Mouse (Mus musculus) lung, postnatal 10 days (tissue): ENCODE measurements around the gene Sfpq.

ENCODE experiments used
- DNase-seq: peaks from one replicate; pipeline ENCODE4 v3.0.0; 2021

The Sfpq gene

DNA sequence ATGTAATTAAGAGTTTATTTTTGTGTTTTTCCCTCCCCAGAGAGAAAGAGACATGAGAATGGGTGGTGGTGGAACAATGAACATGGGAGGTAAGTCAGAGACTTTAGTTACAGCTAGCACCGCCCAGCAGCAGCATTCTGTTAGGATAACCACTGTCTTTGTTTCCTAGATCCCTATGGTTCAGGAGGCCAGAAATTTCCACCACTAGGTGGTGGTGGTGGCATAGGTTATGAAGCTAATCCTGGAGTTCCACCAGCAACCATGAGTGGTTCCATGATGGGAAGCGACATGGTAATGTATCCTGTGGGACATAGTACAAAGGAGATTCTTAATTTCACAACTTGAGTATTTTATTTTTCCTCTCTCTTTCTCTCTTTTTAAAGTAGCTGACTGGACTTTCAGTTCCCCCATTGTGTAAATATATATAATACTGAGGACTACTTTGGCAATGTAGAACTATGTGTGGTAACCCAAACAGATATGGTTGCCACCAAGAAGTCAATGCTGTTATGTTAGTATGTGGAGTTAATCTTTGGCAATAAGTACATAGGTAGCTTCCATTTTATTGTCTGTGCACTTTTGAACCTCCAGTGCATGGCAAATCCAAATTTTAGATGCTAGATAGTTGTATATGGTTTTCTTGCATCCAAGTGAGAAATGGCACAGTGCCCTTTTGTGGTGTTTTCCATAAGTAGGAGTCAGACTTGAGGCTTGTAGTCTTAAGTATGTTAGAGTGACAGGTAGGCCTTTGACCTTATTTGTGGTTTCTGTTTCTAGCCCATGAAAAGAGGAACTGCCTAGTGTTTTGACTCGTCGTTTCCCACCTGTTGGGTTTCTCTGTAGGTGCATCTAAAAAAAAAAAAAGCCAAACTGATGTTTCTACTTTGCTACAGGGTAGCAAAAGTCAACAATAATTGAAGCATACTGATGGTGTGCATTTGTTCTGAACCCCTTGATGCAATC lies 6.4 kb downstream of the Sfpq start:
- DNase-seq: peak; percentile 73

DNA sequence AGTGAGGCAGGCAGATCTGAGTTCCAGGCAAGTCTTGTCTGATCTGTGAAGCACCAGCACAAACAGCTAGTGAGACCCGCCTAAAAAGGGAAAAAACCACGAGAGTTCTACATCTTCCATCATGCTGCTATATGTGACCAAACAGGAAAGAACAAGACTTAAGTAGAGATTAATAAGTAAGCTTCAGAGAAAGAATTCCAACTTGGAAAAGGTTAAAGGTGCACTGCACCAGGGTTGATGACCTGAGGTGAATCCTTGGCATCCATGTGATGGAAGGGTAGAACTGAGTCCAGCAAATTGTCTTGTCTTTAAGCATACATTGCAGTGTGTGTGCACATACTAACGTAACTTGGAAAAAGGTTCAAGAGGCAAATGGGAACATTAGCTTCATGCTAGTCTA lies 16.0 kb downstream of the Sfpq start:
- DNase-seq: no peak

DNA sequence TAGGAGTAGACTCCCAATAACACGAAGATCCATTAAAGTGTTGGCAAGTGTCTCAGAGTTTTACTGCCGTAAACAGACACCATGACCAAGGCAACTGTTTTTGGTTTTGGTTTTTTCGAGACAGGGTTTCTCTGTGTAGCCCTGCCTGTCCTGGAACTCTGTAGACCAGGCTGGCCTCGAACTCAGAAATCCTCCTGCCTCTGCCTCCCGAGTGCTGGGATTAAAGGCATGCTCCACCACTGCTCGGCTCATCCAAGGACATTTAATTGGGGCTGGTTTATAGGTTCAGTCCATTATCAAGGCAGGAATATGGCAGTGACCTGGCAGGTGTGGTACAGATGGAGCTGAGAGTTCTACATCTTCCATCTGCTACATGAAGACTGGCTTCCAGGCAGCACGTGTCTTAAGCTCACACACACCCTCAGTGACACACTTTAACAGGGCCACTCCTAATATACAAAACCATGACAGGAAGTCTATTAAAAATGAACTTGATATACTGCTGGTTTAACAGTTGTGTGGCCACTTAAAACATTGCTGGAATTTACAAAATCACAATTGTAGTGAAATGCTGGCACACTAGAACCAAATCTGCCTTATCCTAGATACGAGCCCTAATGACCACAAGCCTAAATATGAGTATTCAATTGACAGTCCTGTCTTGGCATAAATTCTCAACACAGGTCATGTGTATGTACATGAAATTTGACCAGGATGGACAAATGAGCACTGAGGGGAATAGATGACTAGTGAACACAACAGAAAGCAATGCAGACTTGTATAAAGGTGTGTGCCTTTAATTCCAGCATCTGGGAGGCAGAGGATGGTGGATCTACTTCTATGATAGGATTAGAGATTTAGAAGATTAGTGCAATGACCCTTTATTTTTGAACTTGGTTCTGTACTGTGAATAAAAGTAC lies 17.0 kb downstream of the Sfpq start:
- DNase-seq: no peak

DNA sequence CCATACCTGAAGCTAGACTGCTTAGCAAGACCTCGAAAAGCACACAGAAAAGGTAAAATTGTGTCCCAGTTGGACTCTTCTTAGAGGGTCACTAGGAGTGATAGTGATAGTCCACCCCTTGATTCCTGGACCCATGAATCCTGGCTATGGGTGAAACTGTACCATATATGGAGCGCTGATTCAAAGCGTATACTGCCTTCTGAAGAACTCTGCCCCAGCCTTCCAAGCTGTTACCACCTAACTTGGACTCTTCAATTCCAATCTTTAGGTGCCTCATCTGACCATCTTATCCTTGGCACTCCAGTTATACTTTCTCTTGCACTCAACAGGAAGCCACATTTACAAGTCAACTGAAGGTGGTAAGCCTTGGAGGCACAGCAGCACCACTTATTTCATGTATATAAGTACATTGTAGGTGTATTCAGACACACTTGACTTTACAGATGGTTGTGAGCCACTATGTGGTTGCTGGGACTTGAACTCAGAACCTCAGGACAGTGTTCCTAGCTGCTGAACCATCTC lies 17.8 kb downstream of the Sfpq start:
- no peak for DNase-seq

DNA sequence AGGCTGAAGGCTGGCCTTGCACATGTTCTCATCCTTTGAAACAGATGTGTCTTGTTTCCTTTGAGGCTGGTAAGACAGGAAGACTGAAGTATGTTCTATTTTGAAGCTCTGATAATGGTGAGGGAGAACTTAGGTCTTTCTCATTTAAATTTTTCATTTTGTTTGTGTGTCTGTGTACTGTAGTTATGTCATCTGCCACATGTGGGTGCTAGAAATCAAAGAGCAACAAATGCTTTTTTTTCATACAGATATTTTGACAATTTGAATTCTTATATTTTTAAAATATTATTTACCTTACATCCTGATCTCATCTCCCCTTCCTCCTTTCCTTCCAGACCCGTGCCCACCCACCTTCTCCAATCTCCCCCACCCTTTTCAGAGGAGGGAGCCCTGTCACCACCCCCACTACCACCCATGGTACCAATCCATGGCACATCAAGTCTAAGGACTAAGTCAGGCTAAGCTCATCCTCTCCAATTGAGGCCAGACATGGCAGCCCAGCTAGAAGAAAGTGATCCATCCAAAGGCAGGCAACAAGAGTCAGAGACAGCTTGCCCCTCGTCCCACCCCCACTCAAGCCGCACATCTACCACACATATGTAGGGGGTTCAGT lies 18.9 kb downstream of the Sfpq start:
- DNase-seq: no peak

DNA sequence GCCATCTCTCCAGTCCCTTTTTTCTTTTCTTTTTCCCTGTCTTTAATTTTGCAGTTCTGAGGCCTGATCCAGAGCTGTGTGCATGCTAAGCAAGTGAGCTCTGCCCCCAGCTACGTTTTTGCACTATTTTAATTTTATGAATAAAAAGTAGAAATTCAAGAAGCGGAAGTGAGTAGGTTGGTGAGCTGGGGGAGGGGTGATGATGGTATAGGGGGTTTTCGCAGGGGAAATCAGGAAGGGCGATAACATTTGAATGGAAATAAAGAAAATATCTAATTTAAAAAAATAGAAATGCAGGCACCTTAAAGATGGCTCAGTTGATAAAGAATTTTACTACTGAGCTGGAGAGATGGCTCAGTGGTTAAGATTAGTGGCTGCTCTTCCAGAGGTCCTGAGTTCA lies 22.4 kb downstream of the Sfpq start:
- no peak for DNase-seq

DNA sequence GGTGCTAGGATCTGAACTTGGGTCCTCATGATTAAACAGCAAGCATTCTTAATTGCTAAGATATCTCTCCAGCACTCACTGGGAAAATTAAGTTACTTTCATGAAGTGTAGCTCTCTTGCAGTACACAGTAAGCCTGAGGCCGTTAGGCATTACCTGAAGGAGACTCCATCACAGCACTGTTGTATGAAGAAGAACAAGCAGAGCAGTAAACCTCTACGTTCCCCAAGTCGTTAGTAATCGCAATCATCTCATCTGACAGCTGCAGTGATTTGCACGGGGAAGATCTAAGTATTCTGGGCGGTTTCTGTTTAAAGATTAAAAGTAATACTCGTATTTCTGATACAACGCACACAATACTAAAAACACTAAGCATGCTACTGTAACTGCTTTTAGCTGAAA lies 30.0 kb downstream of the Sfpq start:
- DNase-seq: no peak

DNA sequence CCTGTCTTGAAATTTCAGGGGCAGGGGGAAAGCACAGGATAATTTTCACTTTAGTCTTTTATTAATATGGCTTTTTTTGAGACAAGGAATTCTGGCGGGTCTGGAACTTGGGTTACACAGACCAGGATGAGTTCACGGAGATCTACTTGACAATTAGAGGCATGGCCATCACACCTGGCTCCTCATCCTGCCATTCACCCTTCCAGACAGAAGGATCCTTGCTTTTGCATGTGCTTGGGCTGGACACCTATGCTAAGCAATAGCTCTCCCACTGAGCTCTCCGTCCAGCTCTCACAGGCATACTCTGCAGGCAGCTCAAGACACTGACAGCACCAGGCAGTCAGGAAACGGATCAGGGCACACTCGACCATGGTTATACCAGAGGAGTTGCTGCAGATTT lies 31.9 kb downstream of the Sfpq start:
- DNase-seq: no peak

DNA sequence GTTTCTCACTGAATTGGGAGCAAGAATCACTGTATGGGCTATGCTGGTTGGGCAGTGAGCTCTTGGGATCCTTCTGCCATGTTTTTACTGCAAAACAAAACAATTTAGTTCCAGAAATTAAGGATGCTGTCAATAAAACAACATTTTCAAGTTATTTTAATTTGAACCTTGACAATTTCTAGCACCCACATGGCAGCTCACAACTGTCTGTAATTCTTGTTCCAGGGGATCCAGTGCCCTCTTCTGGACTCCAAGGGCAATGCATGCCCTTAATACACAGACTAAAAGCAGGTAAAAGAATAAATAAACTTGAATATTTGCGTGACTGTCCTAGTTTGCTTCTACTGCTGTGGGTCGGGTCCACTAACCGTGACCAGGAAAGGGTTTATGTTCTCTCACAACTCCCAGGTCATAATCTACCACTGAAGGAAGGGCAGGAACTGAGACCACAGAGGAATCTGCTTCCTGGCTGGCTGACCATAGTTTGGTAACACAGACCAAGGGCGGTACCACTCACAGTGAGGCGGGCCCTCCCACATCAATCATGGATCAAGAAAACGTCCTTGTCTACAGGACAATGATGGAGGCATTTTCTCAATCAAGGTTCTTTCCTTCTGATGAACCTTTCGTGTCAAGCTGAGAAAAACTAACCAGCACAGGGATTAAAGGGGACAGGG lies 33.5 kb downstream of the Sfpq start:
- DNase-seq: no peak

DNA sequence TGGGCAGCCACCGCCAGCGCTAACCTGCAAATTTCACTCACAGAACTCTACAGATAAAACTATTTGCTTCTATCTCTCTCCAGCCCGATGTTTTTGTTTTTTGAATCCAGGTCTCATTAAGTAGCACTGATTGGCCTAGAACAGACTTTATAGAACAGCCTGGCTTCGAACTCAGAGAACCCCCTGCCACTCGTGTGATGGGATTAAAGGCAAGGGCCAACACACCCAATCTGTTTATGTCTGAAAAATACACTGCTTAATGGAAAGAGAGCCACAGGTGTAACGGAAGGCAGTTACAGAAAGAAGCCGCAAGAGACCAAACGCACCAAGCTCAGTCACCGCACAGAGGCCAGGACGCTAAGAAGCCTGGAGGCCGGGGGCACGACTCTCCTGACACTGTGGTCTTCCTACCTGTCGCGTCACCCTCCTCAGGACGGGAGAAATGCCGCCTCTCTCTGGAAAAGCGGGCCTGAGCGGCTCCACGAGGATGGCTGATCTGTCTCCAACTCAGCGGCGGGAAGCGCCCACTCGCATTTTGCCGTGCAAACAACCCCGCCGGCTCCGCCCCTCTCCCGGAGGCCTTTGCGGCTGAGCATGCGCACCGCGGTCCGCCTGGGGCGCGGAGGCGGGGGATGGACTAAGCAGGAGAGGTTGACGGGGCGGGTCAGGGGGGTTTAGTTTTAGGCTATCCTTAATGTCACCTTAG lies 39.6 kb downstream of the Sfpq start, which contains the start of gene Zmym1:
TSS of gene Zmym1 (minus strand) at position 568 of the 706 bp plus-strand sequence.
- DNase-seq: peak; percentile 95

DNA sequence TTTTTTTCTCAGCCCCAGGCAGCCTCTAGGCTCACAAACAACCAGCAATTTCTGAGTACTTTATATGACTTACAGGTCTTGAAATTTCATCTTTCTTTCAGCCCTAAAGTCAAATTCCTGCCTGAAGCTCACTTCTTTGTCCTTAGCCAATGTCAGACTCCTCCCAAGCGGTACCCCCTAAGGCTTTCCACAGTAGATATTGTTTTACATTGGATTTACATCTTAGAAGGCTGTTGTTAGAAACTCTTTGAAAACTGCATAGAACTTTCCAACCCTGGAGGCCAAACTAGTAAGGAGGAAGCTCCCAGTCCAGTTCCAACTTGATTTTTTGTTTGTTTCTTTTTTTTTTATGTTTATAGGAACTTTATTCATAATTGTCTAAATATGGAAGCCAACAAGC lies 42.9 kb downstream of the Sfpq start:
- no peak for DNase-seq

DNA sequence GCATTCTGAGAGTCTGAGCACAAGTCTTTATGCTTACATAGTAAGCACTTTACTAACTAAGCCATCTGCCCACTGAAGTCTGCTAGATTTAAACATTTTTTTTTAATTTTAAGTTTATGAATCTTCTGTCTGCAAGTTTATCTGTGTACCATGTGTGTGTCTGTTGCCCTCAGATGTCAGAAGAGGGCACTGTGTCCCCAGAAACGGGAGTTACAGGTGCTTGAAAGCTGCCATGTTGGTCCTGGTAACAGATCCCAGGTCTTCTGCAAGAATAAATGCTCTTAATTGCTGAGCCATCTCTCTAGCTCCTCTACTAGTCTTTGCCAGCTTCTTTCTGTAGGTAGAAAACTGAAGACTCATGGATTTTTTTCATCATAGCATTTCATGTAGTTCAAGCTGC lies 53.8 kb downstream of the Sfpq start:
- DNase-seq: no peak

DNA sequence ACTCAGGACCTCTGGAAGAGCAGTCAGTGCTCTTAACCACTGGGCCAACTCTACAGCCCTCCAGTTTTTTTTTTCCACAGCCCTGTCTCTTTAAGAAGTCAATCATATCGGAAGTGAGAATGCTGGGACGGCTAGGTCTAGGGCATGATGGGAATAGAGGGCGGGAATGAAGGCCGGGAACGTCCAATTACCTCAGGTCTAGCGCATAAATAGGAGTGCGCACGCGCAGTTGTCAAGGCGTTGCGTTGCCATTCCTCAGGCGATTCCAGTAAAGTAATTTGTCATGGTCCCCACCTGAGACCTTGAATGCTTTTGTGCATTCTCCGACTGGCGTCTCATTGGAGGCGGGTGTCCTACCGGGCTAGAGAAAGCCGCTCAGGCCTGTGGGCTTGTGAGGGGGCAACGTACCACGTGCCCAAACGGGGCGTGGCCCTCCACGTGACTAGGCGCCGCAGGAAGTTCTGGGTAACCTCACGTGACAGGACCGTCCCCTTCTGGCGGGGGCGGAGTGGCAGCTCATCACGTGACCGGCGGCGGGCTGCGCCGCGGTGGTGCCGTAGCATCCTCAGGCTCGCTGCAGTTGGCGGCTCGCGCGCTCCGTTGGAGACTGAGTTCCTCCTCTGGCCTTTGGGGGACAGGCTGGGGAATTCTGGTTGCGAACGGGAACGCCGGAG lies 55.9 kb downstream of the Sfpq start, which contains the start of gene Zmym6:
TSS of gene Zmym6 (plus strand) at position 509 of the 674 bp plus-strand sequence.
- DNase-seq: peak; percentile 98

DNA sequence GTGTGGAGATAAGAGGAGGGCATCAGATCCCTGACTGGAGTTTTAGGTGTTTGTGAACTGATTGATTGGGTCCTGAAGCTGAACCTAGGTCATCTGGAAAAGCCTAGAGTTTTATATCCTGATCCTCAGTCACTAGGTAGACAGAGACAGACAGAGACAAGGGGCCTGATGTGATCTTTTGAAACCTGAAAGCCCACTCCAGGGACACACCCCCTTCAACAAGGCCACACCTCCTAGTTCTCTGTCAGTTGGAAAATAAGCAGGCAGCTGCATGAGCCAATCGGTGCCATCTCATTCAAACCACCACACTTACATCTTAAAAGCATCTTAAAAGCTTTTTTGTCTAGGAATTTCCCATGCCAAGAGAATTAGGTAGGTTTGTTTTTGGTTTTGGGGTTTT lies 59.7 kb downstream of the Sfpq start:
- no peak for DNase-seq

DNA sequence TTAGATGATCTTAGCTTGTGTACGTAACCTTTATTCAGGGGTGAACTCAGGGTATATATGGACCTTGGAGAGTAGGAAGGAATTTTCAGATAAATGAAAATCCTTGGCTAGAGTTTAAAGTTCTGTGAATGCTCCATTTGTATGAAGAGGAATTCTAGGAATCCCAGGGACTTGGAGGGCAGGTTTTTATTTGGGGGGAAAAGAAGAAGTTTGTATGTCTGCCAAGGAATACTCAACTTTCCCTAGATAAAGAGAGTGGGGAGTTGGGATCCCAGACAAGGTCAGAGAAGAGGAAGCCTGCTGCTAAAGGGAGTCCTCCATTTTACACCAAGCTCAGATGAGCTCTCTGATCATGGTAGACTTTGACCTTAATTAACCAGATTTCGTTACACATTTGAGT lies 62.0 kb downstream of the Sfpq start:
- no peak for DNase-seq

DNA sequence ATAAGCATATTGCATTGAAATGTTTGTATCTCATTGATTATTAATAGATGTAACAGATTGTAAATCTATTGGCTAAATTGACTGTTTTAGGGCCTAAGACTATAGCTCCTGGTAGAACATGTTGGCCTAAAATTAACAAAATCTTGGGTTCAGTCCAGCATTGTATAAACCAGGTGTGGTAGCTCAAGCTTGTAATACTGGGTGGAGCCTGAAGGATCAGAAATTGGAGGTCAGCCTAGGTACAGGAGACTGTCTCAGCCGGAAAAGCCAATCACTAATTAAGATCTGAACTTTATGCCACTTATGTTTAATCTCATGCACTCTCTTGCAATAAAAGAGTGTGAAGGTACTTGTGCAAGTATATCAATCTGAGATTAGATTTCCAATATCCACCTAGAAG lies 64.6 kb downstream of the Sfpq start:
- DNase-seq: no peak
